Mouse (Mus musculus): ENCODE measurements around the gene Phf23. TPM values are rescaled to one million over a fixed set of nuclear protein-coding genes. Genes with fewer than 3 reads are reported as not detected.

The Phf23 gene
- total RNA-seq, 2 experiments from 2014 or later = 41.3 to 46.1 TPM

DNA sequence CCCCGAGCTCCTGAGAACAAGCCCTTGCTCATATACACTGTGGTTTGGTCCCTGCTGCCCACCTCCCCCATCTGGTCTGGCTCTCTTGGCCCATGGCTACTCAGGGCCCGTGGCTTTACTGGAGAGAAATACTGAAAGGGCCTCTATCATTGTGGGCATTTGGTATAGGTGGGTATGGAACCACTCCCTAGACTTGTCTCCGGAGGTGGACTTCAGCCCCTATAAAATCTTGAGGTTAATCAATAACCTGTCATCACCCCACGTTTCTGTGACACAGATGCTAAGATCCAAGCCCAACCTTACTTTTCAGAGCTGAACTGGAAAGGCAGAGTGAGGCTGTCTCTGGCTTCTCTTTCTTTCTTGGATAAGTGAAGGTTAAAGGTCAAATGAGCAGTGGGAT, 26.8 kb upstream of the Phf23 start:
- intact Hi-C loops (cut with DNase I) = loop anchor here (5.0 kb wide), 1 partner anchor 36 kb away; no protein-coding TSS in a partner anchor
- no peak for DNase-seq (ENCODE audit: low spot score in 2 of 2)

DNA sequence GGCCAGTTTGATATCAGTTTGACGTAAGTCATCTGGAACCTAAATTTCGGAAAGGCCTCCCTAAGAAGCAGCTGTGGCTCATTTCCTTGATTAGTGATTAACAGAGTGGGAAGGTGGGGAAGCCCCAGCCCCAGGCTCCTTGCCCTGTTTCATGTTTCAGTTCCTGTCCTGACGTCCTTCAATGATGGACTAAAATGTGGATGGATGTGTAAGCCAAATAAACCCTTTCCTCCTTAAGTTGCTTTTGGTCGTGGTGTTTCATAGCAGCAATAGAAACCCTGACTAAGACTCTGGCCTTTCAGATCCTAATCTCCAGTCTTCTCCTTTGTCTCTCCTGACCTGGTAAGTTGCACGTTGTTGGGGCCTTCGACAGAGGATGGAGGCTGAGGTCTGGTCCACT, 25.4 kb upstream of the Phf23 start:
- intact Hi-C loops (cut with DNase I) = no loop called here
- DNase-seq (ENCODE audit: low spot score in 2 of 2) = no peak

DNA sequence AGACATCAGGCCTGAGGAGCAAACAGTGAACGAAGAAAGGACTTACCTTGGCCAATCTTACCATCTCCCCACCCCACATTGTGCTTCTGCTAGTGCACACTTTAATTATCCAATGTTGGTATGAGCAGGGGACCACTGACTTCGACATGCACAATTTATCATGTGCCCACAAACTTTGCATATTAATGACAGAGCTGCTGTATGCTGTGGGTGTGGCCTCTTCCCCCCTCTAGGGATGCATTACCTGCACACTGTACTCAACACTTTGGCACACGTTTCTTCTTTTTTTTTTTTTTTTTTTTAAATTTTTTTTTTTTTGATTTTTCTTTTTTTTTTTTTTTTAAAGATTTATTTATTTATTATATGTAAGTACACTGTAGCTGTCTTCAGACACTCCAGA, 24.8 kb upstream of the Phf23 start:
- intact Hi-C loops (cut with DNase I) = no loop called here
- no peak for DNase-seq (ENCODE audit: low spot score in 2 of 2)

DNA sequence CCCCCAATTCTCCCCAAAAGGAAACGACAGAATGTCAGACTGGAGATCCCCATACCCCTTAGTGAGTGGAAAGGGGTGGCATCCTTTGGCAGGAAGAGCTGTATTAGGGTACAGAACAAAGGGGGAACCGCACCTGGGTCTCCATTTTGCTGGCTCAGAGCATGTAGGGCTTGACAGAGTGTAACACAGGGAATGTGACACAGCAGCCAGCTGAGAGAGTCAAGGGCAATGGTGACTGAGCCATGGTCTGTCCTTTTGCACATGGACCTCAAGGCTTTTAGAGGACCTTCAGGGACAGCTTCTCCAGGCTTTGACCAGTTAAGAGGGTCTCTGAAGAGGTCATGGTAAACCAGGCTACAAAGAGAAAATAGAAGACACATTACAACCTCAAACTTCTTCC, 20.7 kb upstream of the Phf23 start:
- no peak for DNase-seq (ENCODE audit: low spot score in 2 of 2)
- intact Hi-C loops (cut with DNase I) = no loop called here

DNA sequence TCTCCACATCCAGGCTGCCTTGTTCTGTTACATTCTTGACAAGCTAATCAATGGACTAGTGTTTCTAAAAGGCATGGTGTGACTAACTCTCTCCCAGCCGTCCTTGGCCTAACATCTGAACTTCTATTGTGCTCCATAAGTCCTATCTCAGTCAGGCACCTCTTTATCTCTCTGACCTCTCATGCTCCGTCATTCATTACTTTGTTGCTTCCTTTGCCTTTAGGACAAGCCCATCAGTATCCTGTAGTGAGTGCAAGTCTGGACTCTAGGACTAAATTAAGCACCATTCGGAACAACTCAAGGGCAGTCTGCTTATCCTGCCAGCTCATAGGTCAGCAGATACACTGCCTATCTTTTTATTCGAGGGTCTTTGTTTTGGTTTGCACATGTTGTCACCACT, 19.3 kb upstream of the Phf23 start:
- DNase-seq (ENCODE audit: low spot score in 2 of 2) = no peak
- intact Hi-C loops (cut with DNase I) = no loop called here

DNA sequence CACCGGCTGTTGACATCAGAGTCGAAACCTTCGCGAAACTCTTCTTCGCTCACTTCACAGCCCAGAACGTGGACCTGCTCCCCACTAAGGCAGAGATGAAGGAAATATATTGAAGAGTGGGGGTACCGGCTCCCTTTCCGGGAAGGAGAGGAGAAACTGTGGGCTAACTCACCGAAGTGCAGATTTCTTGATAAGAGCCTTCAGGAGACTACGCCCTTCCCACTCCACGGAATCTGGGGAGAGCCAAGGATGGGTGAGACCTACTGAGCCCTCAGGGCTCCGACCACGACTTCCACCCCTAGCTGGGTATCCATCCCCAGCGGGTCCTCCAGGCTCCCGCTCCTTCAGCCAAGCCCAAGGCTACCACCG, 15.8 kb upstream of the Phf23 start:
- DNase-seq (ENCODE audit: low spot score in 2 of 2) = no peak
- intact Hi-C loops (cut with DNase I) = loop anchor here (1.0 to 2.0 kb wide), 2 partner anchors 11 to 59 kb away; partner anchors contain the start of genes Eif5a and Gabarap

DNA sequence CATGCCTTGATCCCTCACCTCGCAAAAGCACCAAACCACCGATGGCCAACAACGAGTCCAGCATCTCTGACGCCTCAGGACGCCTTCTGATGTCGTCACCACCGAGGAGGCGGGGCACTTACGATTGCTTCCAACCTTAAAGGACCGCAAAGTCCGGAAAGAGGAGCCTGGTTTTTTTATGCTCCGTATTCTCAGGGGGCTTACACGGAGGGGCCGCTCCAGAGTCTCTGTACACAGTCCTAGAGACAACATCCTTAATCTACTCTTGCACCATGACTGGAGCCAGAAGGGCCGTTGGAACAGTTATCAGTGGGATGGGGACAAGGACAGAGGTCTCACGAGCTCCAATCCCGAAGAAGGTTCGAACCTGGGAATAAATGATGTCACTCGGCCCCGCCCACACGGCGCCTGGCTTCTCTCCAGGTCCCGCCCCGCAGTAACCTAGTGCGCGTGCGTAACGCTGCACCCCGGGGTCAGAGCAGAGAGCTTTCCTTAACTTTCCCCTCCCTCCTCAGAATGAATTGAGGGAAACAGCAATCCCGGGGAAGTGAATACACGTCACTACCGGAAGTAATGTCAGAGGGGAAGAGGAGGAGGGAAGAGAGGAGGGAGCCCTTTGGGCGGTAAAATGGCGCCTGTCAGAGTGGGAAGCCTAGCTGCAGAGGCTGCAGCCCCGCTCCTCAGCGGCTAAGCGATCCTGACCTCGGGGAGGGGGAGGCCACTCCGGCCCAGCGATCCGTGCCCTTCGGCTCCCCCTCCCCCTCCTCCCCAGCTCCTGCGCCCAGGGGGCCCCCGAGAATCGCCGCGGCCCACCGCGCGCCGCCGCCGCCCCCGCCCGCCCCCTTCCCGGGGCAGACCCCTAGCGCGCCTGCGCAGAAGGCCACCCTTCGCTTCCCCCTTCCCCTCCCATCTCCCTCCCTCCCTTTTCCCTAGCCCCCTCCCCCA, 15.1 kb upstream of the Phf23 start:
- DNase-seq (ENCODE audit: low spot score in 2 of 2) = peak; percentile 98 to 99

DNA sequence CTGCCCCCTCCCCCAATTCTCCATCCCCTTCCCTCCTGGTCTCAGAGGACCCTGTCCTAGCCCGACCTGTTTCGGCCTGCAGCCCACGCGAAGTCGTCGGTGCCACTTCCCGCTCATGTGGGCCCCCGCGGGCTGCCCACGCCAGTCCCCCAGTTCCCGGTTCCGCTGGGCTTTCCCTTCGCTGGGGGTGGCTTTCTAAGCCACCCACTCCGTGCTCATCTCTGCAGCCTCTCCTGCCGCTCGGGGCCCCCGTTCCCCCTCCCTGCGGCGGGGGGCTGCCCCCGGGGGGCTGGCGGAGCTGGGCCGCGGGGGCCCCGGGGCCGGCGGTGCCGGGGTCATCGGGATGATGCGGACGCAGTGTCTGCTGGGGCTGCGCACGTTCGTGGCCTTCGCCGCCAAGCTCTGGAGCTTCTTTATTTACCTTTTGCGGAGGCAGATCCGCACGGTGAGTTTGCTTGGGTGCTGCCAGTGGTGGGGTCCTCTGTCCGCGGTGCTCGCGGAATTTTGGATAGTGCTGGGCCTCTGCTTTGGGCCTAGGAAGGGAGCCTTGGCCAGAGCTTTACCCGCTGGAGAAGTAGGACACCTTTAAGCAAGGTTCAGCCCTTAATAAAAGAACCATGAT, 14.3 kb upstream of the Phf23 start, which contains the start of gene Ctdnep1:
Gene Ctdnep1, plus strand, starts transcription at position 16 of the 622 bp plus-strand sequence.
- intact Hi-C loops (cut with DNase I) = loop anchor here (2.0 kb wide), 1 partner anchor 60 kb away; the partner anchor contains the start of gene Eif5a
- DNase-seq (ENCODE audit: low spot score in 2 of 2) = peak; percentile 43 to 49

More for the DNA sequence above, 15.1 kb upstream of the Phf23 start:
- intact Hi-C loops (cut with DNase I) = loop anchor here (1.0 to 2.0 kb wide), 2 partner anchors 11 to 60 kb away; partner anchors contain the start of genes Eif5a and Gabarap

DNA sequence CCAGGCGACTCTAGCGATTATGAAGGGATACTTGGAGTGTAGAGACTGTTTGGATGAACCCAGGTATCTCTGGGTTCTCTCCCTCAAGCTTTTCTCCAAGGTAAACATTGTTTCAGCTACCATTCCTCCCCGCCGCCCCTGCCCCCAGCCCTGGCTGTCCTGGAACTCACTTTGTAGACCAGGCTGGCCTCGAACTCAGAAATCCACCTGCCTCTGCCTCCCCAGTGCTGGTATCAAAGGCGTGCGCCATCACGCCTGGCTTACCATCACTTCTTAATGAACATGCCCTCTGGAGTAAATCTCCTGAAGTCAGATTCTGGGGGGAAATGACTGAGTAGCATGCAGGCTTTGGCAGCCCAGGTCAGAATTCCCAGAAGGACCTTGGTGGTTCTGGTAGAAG, 13.4 kb upstream of the Phf23 start, which contains the start of gene Elp5:
Gene Elp5, minus strand, starts transcription at position 293 of the 400 bp plus-strand sequence.
- no peak for DNase-seq (ENCODE audit: low spot score in 2 of 2)
- intact Hi-C loops (cut with DNase I) = no loop called here

DNA sequence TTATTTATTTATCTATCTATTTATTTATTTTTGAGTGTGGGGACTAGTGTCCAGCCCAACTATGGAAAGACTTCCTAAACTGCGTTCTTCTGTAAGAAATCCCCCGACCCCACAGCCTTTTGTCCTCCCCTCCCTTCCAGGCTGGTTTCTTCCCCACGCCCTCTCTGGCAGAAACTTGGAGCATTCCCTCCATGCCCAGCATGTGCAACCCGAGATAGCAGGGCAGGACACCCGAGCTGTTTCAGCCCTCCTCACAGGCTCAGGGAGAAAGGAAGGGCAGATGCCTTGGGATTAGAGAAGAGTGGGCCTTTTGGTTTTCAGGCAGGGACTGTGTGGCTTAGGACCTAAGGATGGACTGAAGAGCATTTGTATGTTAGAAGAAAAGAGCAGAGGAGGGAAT, 12.7 kb upstream of the Phf23 start:
- intact Hi-C loops (cut with DNase I) = no loop called here
- no peak for DNase-seq (ENCODE audit: low spot score in 2 of 2)

DNA sequence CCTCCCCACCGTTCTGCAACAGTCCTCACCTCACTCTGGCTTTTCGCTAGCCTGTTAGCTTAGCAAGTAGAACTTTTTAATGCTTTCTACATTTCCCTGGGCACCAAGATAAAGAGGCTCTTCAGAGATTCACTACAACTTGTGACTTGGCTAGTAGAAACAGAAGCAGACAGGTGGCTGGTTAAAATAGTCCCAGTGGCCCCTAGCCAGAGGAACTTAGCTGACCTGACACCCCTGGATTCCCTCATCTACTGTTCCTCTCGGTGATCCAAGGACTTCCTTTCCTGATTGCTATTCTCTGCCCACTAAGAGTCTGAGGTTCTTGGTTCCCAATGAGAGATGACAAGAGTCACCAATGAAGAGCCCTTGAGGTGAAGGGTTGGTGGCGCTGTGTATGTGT, 12.2 kb upstream of the Phf23 start:
- intact Hi-C loops (cut with DNase I) = no loop called here
- no peak for DNase-seq (ENCODE audit: low spot score in 2 of 2)

DNA sequence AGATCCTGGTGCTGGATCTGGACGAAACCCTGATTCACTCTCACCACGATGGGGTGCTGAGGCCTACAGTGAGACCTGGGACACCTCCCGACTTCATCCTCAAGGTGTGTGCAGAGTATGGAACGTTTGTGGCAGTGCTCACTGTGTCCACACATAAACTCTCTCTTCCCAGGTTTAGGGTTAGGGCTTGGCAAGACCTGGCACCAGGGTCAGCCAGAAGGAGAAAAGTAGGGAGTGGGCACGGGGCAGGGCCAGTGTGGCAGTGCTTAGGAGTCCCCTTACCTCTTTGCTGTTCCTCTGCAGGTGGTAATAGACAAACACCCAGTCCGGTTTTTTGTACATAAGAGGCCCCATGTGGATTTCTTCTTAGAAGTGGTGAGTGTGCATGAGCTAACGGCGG, 11.1 kb upstream of the Phf23 start:
- intact Hi-C loops (cut with DNase I) = no loop called here
- DNase-seq (ENCODE audit: low spot score in 2 of 2) = no peak

DNA sequence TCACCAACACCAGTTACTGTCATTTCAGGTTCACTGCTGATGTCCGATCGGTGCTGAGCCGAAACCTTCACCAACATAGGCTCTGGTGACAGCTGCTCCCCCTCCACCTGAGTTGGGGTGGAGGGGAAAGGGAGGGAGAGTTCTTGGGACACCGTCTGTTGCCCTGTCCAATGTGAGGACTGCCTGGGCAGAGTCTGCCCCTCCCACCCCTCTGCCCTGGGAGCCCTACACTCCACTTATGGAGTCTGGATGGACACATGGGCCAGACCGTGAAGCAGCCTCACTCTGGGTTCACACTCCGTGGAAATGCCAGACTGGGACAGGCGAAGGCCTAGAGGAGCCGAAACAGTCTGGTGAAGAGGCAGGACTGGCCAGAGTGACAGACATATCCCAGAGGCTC, 5.6 kb upstream of the Phf23 start:
- DNase-seq (ENCODE audit: low spot score in 2 of 2) = no peak
- intact Hi-C loops (cut with DNase I) = no loop called here

DNA sequence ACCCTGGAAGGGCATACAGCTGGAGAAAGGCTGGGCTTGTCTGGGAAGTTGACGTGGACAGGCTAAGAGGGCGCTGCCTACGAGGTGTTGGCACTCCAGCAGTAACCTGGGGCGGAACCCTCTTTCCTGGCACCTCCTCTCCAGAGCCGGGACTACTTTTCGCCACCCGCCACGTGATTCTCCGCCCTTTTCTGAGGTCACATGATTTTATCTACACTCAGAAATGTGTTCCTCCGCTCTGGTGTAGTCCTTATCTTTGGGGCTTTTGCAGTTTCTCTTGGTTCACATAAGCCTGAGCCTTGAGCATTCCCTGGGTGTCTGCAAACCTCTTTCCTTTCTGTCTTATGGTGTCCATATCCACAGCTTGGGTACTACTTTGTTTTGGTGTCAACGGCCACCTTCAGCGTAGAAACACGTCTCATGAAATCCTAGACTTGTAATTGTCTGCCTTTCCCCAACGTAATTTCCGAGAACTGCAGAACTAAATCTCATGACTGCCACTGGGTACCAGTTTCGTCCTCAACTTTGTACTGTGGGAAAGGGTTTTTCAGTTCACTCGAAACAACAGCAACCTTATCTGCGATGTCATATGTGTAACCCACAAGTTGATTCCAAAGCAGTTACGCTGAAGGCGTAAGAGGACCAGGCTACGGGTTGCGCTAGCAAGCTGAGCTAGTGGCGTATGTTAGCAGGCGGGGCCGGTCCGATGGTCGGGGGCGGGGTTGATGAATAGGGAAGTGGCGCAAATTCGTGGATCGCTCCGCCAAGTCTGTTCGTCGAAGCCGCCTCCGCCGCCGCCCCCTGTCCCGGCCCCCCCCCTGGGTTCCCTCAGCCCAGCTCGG, 4.5 kb upstream of the Phf23 start, which contains the start of gene Gabarap:
Gene Gabarap, plus strand, starts transcription at position 294 of the 842 bp plus-strand sequence.
- peak; percentile 94 to 95 for DNase-seq (ENCODE audit: low spot score in 2 of 2)
- intact Hi-C loops (cut with DNase I) = loop anchor here (1.0 kb wide), 1 partner anchor 11 kb away; no protein-coding TSS in a partner anchor

DNA sequence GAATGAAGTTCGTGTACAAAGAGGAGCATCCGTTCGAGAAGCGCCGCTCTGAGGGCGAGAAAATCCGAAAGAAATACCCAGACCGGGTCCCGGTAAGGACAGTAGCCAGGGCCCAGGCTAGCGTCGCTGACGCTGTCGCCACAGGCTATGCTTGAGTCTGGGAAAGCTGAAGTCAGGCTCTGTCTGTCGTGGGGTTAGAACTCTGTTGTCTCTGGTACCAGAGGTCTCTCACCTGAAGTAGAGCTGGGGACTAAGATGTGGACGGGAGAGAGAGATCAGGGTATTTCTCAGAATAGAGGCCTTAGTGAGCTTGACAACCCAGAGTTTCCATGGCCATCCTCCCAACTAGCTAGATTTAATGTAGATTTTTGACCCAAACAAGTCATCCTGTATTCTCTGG, 3.9 kb upstream of the Phf23 start:
- DNase-seq (ENCODE audit: low spot score in 2 of 2) = no peak
- intact Hi-C loops (cut with DNase I) = loop anchor here (1.0 kb wide), 1 partner anchor 11 kb away; no protein-coding TSS in a partner anchor

DNA sequence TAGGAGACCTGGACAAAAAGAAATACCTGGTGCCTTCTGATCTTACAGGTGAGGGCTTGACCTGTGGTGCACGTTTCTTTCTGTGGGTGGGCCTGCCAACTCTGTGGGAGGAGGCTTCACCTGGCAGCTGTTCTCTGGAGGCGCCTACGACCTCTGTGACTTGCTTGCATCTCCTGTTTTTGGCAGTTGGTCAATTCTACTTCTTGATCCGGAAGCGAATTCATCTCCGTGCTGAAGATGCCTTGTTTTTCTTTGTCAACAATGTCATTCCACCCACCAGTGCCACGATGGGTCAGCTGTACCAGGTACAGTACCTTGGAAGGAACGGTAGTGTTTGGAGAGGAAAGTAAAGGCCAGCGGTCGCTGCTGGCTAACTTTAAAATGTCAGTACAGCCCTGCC, 3.2 kb upstream of the Phf23 start:
- no peak for DNase-seq (ENCODE audit: low spot score in 2 of 2)
- intact Hi-C loops (cut with DNase I) = no loop called here

DNA sequence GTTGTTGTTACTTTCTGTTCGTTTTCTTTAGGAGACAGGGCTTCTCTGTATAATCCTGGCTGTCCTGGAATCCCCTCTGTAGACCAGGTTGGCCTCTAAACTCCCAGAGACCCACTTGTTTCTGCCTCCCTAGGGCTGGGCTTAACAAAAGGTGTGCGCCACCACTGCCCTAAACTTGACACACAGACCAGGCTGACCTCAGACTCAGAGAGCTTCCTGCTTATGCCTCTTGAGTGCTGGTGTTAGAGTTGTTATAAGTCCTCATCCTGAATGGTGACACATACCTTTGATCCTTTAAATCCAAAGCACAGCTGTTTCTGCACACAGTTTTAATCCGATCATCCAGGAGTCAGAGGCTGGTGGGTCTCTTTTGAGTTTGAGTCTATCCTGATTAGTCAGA, 2.6 kb upstream of the Phf23 start:
- no peak for DNase-seq (ENCODE audit: low spot score in 2 of 2)
- intact Hi-C loops (cut with DNase I) = no loop called here

DNA sequence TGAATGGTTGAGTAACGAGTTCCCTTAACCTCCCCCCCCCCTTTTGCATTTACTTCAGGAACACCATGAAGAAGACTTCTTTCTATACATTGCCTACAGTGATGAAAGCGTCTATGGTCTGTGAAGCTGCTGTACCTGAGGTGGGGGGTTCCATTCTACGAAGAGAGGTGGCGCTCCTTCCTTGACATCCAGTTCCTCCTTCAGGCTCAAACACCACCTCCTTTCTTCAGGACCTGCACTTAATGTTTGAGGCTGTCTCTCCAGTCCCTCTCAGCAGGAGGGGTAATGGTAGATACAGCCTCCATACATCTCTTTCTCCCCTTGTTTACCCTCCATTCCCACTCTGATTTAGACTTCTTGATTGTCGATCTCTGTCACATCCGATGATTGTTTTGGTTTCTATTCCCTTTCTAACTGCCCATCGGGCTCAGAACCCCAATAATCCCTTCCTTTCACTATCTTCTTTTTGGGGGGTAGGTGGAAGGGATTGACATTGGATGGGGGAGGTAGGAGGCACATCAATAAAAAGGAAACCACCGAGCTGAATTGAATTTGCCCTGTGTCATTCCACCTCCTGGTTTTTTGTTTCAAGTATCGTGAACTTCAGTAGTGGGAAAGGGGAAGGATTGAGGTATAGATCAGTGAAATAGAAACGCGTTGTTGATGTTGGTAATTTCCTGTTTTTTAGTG, 1.0 kb upstream of the Phf23 start:
- intact Hi-C loops (cut with DNase I) = no loop called here
- DNase-seq (ENCODE audit: low spot score in 2 of 2) = no peak
